Mouse (Mus musculus): ENCODE data around the gene Evi5l. TPM values are rescaled to one million over a fixed set of nuclear protein-coding genes. Genes with fewer than 3 reads are reported as not detected.
A peak's percentile ranks its signal among the peaks of the same experiment; 100 is the strongest.

Evi5l gene
- total and polyA plus RNA-seq, 3 experiments: 4.5 to 10.8 TPM; not detected in 1

DNA sequence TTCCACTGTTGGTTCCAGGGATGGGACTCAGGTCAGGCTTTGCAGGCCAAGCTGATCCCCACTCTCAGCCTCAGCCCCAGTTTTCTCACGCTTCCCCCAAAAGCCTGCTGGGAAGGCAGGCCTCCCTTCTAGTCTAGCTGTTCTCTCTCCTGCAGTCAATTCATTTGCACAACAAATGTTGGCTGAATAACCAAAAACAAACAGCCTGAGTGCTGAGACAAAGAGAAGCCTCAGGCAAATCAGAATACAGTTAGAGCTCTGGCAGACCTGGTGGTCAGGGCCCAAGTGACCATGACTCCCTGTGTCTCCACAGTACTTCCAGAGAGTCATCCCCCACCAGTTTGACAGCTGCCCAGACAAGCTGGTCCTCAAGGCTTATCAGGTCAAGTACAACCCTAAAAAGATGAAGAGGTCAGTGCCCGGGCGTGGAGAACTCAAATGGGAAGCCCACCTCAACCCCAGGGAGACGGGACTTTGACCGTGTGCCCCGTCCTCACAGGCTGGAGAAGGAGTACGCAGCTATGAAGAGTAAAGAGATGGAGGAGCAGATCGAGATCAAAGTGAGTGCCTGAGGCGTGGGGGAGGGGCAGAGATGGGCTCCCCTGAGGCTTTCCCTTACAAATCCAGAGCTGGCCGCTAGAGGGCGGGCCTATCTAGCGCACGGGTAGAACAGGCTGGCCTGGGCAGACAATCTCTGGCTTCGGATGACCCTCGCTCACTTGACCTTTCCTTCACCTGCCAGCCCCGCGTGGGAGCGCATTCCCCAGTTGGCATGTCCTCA lies 26.6 kb downstream of the Evi5l start (continued):
- no peak for TF ChIP-seq USF2 (IDR thresholded peaks at IDR 0.05; ENCODE audit: borderline replicate concordance in 1 of 2, insufficient read depth in 1 of 2, low read depth in 1 of 2, low read length in 2 of 2)
- TF ChIP-seq TAL1 (IDR thresholded peaks at IDR 0.05; ENCODE audit: low read length): no peak
- no peak for TF ChIP-seq ZNF384 (IDR thresholded peaks at IDR 0.05; ENCODE audit: low read depth, low read length)
- TF ChIP-seq MYB (IDR thresholded peaks at IDR 0.05; ENCODE audit: low read depth, low read length): no peak
- no peak for TF ChIP-seq MXI1 (IDR thresholded peaks at IDR 0.05; ENCODE audit: low read depth, low read length)
- no peak for TF ChIP-seq MAX (IDR thresholded peaks at IDR 0.05; ENCODE audit: low read length)
- TF ChIP-seq ELF1 (IDR thresholded peaks at IDR 0.05; ENCODE audit: low read depth, low read length): no peak
- TF ChIP-seq EP300 (IDR thresholded peaks at IDR 0.05; ENCODE audit: low read depth in 1 of 2, low read length in 2 of 2): no peak
- no peak for TF ChIP-seq USF1 (IDR thresholded peaks at IDR 0.05; ENCODE audit: low read depth, low read length)
- TF ChIP-seq CHD1 (IDR thresholded peaks at IDR 0.05; ENCODE audit: low read depth, low read length): no peak
- TF ChIP-seq CHD2 (IDR thresholded peaks at IDR 0.05; ENCODE audit: low read length): peak; percentile 42; the same call in 1 of the 2 replicates
- no peak for TF ChIP-seq KAT2A (conservative IDR thresholded peaks at IDR 0.05; ENCODE audit: low read depth, low read length)
- TF ChIP-seq HCFC1 (IDR thresholded peaks at IDR 0.05; ENCODE audit: low read depth, low read length): no peak
- TF ChIP-seq UBTF (IDR thresholded peaks at IDR 0.05; ENCODE audit: borderline replicate concordance, insufficient read depth, low read depth, low read length): no peak
- no peak for TF ChIP-seq TBP (IDR thresholded peaks at IDR 0.05; ENCODE audit: low read depth, low read length)
- no peak for TF ChIP-seq NRF1 (IDR thresholded peaks at IDR 0.05; ENCODE audit: insufficient read depth, low read depth, low read length, poor library complexity, severe bottlenecking)
- no peak for TF ChIP-seq GABPA (IDR thresholded peaks at IDR 0.05; ENCODE audit: low read depth, low read length)
- TF ChIP-seq ZMIZ1 (IDR thresholded peaks at IDR 0.05; ENCODE audit: low read depth, low read length): no peak
- TF ChIP-seq E2F4 (IDR thresholded peaks at IDR 0.05; ENCODE audit: borderline replicate concordance, low read depth, low read length): no peak

DNA sequence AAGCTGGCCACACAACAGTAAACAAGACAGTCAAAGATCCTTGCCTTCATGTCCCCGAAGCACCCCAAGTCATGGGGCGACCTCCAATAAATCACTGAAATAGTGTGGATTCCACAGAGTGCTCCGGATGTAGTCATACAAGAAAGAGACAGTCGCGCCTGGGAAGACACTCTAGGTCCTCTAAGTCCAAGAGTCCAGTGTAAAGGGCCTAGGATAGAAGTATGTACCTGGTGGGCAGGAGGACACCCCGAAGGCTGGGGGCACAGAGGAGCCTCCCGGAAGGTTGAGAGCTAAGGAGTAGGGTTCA lies 27.2 kb downstream of the Evi5l start:
- Histone ChIP-seq H3K4me1 (ENCODE audit: control insufficient read depth in 1 of 2, insufficient read depth in 2 of 2, low read length in 2 of 2) (no peaks in the 10 kb centered on the region; a peak in 1 of 4 replicates), H3K9ac (ENCODE audit: control insufficient read depth, low read depth, low read length, poor library complexity, severe bottlenecking) (no peak overlapping the region), H3K27ac (ENCODE audit: control insufficient read depth, low read depth, low read length) (no peak overlapping the region), H3K79me2 (ENCODE audit: control insufficient read depth, insufficient read depth, low read length, poor library complexity) (no peaks in the 10 kb centered on the region), H3K4me3 (ENCODE audit: control insufficient read depth in 1 of 2, insufficient read depth in 1 of 2, low read depth in 2 of 2, low read length in 2 of 2) (no peak overlapping the region), H3K27me3 (ENCODE audit: control insufficient read depth in 1 of 2, insufficient read depth in 2 of 2, low read length in 2 of 2) (no peaks in the 10 kb centered on the region), H3K36me3 (ENCODE audit: control insufficient read depth in 1 of 2, insufficient read depth in 2 of 2, low read length in 2 of 2) (no peaks in the 10 kb centered on the region), H3K9me3 (replicated peaks; ENCODE audit: insufficient read depth, low read length) (no peaks in the 10 kb centered on the region)
- TF ChIP-seq KAT2A (conservative IDR thresholded peaks at IDR 0.05; ENCODE audit: low read depth, low read length) (no peak), HCFC1 (IDR thresholded peaks at IDR 0.05; ENCODE audit: low read depth, low read length) (no peak), CTCF (IDR thresholded peaks at IDR 0.05 in 2 of 3, conservative IDR thresholded peaks at IDR 0.05 in 1 of 3; ENCODE audit: control insufficient read depth in 1 of 3, insufficient read depth in 1 of 3, low read depth in 2 of 3, low read length in 3 of 3, poor library complexity in 1 of 3, severe bottlenecking in 1 of 3) (peak in 1 of 3 experiments; percentile 0; a peak in 1 of 6 replicates), BHLHE40 (IDR thresholded peaks at IDR 0.05; ENCODE audit: borderline replicate concordance, low read depth, low read length) (no peak), E2F4 (IDR thresholded peaks at IDR 0.05; ENCODE audit: borderline replicate concordance, low read depth, low read length) (no peak)
- DNase-seq (ENCODE audit: low read depth, low spot score): no peak

Data from MEL (cell line).